Mouse (Mus musculus) forebrain, embryonic 15.5 days (tissue): ENCODE results near the gene Hist1h2bg. TPM values are rescaled to one million over a fixed set of nuclear protein-coding genes. Genes with fewer than 3 reads are reported as not detected.
"Not testable (repeated sequence)": the region's sequence is repeated elsewhere in the genome, so short reads cannot be mapped to it uniquely, and the experiment has no call there.

Source experiments
- ATAC-seq: fragments of 200-750 bp; cut with Nextera tagmentation; replicated peaks from 2 replicates; pipeline ENCODE4 v1.8.0; 2017; ENCODE audit warnings: mild to moderate bottlenecking, moderate TSS enrichment, moderate library complexity
- H3K27ac ChIP-seq: fragments of 300-500 bp; sonication (generic); replicated peaks from 2 replicates; pipeline ENCODE4 v1.5.1; 2015; ENCODE audit warnings: mild to moderate bottlenecking, inconsistent platforms
- H3K27me3 ChIP-seq: fragments of 300-500 bp; sonication (generic); 2 replicates; pipeline ENCODE4 v1.6.1; 2015; ENCODE audit warnings: inconsistent platforms
- H3K36me3 ChIP-seq: fragments of 300-500 bp; sonication (generic); 2 replicates; pipeline ENCODE4 v1.6.1; 2015; ENCODE audit warnings: mild to moderate bottlenecking, inconsistent platforms
- H3K4me1 ChIP-seq: fragments of 300-500 bp; sonication (generic); 2 replicates; pipeline ENCODE4 v1.6.1; 2015; ENCODE audit warnings: inconsistent platforms
- H3K4me2 ChIP-seq: fragments of 300-500 bp; sonication (generic); replicated peaks from 2 replicates; pipeline ENCODE4 v1.6.1; 2015; ENCODE audit warnings: mild to moderate bottlenecking, inconsistent platforms
- H3K4me3 ChIP-seq: fragments of 300-500 bp; sonication (generic); 2 replicates; pipeline ENCODE4 v1.5.1; 2015; ENCODE audit warnings: mild to moderate bottlenecking, inconsistent platforms
- H3K9ac ChIP-seq: fragments of 300-500 bp; sonication (generic); replicated peaks from 2 replicates; pipeline ENCODE4 v1.6.1; 2015; ENCODE audit warnings: mild to moderate bottlenecking, inconsistent platforms
- H3K9me3 ChIP-seq: fragments of 300-500 bp; sonication (generic); 2 replicates; pipeline ENCODE4 v1.6.1; 2016; ENCODE audit warnings: inconsistent platforms
- WGBS: fragments of 180-500 bp; shearing (Covaris S2); methylation state at CpG from one replicate; pipeline ENCODE4 v1.1.7; 2015; ENCODE audit warnings: mixed read lengths; 5-methylcytosine and 5-hydroxymethylcytosine counted together
- polyA plus RNA-seq: library from polyadenylated mRNA; unstranded; fragments of >200 nt; fragmentation: Nextera tagmentation; extraction: Ambion mirVana; gene quantifications from 2 replicates; pipeline ENCODE4 v1.2.1, GENCODE M21; 2015

Gene Hist1h2bg
- polyA plus RNA-seq, 1 experiment from 2014 or later, result 5.6 TPM

GRCm38 (mm10) chr13:23582219-23583056 lies 11.2 kb downstream of the Hist1h2bg start:
- 3% methylated on average over 6 of the region's 6 CpGs for WGBS
- peak overlapping the region; percentile 79 for H3K4me2 ChIP-seq
- no peak for ATAC-seq
- peaks cover 50% of the 10 kb centered on the region for H3K4me1 ChIP-seq
- peak overlapping the region; percentile 53 for H3K4me3 ChIP-seq
- H3K9ac ChIP-seq, result peak overlapping the region; percentile 61
- H3K9me3 ChIP-seq, result no peaks in the 10 kb centered on the region
- H3K27me3 ChIP-seq, result no peaks in the 10 kb centered on the region
- H3K27ac ChIP-seq, result peak overlapping the region; percentile 97
- no peaks in the 10 kb centered on the region for H3K36me3 ChIP-seq

DNA sequence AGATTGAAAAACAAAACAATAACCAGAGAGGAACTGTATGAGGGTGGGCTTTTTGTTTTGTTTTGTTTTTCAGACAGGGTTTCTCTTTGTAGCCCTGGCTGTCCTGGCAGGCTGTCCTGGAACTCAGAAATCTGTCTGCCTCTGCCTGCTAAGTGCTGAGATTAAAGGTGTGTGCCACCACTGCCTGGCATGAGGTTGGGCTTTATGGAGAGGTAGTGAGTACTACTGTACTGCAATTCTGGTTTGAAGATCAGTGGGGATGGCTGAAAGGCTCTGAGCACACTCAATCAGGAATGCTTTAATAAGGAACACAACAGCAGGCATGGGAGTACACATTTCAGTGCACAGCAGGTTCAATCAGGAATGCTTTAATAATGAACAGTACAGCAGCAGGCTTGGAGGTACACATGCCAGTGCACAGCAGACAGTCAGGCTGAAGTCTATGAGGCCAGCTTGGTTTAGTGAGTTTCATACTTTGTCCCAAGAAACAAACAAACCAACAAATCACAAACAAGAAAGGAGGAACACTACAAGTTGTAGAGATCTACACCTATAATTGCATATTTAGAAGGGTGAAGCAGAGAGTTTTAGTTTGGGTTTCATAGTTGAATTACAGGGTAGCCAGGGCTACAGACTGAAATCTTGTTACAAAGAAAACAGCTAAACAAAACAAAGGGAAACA lies 12.3 kb downstream of the Hist1h2bg start:
- Histone ChIP-seq H3K27ac (peak overlapping the region; percentile 97), H3K4me2 (no peak overlapping the region; the same call in 1 of the 2 replicates), H3K9ac (no peak overlapping the region), H3K4me1 (peaks cover 50% of the 10 kb centered on the region), H3K9me3 (no peaks in the 10 kb centered on the region), H3K4me3 (no peak overlapping the region), H3K27me3 (no peaks in the 10 kb centered on the region), H3K36me3 (no peaks in the 10 kb centered on the region)
- no peak for ATAC-seq

GRCm38 (mm10) chr13:23584331-23584730 lies 13.1 kb downstream of the Hist1h2bg start:
- no peak for ATAC-seq

GRCm38 (mm10) chr13:23585029-23585441 lies 13.8 kb downstream of the Hist1h2bg start:
- peak; percentile 17; the same call in 1 of the 2 replicates for ATAC-seq
- peak overlapping the region; percentile 97 for H3K27ac ChIP-seq
- no peaks in the 10 kb centered on the region for H3K36me3 ChIP-seq
- H3K4me3 ChIP-seq, result peak overlapping the region; percentile 47
- H3K27me3 ChIP-seq, result no peaks in the 10 kb centered on the region
- H3K9ac ChIP-seq, result peak overlapping the region; percentile 74
- H3K9me3 ChIP-seq, result no peaks in the 10 kb centered on the region
- H3K4me2 ChIP-seq, result peak overlapping the region; percentile 77
- peaks cover 50% of the 10 kb centered on the region for H3K4me1 ChIP-seq
- WGBS, result under 1% methylated on average over 21 of the region's 21 CpGs

More at GRCm38 (mm10) chr13:23584331-23584730, 13.1 kb downstream of the Hist1h2bg start:
- Histone ChIP-seq H3K27me3 (no peaks in the 10 kb centered on the region), H3K9me3 (no peaks in the 10 kb centered on the region), H3K9ac (peak overlapping the region; percentile 74), H3K4me3 (peak overlapping the region; percentile 47), H3K27ac (peak overlapping the region; percentile 97), H3K4me2 (peak overlapping the region; percentile 77), H3K4me1 (peaks cover 50% of the 10 kb centered on the region), H3K36me3 (no peaks in the 10 kb centered on the region)

DNA sequence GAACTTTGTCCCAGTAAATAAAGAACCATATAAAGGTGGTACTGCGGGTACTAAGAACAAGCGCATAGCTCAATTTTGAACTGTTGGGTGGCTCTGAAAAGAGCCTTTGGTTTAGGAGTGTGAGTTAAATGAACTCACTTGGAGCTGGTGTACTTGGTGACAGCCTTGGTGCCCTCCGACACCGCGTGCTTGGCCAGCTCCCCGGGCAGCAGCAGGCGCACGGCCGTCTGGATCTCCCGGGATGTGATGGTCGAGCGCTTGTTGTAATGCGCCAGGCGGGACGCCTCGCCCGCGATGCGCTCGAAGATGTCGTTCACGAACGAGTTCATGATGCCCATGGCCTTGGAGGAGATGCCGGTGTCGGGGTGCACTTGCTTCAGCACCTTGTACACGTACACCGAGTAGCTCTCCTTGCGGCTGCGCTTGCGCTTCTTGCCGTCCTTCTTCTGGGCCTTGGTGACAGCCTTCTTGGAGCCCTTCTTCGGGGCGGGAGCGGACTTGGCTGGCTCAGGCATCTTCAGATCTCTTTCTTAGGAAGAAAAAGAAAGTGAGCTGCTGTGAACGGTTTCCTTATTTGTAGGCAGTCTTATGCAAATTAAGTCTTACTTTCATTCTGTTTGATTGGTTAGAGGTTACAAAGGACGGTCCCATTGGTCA lies 14.4 kb downstream of the Hist1h2bg start:
- Histone ChIP-seq H3K27ac (peak overlapping the region; percentile 97), H3K4me2 (peak overlapping the region; percentile 77), H3K4me3 (peak overlapping the region; percentile 47), H3K4me1 (peaks cover 50% of the 10 kb centered on the region), H3K9ac (peak overlapping the region; percentile 74)
- H3K36me3 ChIP-seq, H3K27me3 ChIP-seq, H3K9me3 ChIP-seq: not testable (repeated sequence)
- WGBS, result under 1% methylated on average over 36 of the region's 36 CpGs
- peak; percentile 91 for ATAC-seq

- no peaks in the 10 kb centered on the region for H3K27me3 ChIP-seq
- no peaks in the 10 kb centered on the region for H3K9me3 ChIP-seq
- peak overlapping the region; percentile 97 for H3K27ac ChIP-seq
- no peak for ATAC-seq
- H3K9ac ChIP-seq, result peak overlapping the region; percentile 27
- peak overlapping the region; percentile 47 for H3K4me3 ChIP-seq
- H3K36me3 ChIP-seq, result no peaks in the 10 kb centered on the region
- WGBS, result under 1% methylated on average over 22 of the region's 22 CpGs
- H3K4me1 ChIP-seq, result peaks cover 45% of the 10 kb centered on the region
- peak overlapping the region; percentile 77 for H3K4me2 ChIP-seq
Observed at GRCm38 (mm10) chr13:23586099-23586939, 15.1 kb downstream of the Hist1h2bg start.

- Histone ChIP-seq H3K36me3 (no peaks in the 10 kb centered on the region), H3K9me3 (no peaks in the 10 kb centered on the region), H3K4me2 (peak overlapping the region; percentile 77), H3K9ac (peak overlapping the region; percentile 27), H3K27ac (peak overlapping the region; percentile 97), H3K27me3 (no peaks in the 10 kb centered on the region), H3K4me1 (peaks cover 43% of the 10 kb centered on the region), H3K4me3 (peak overlapping the region; percentile 47)
- WGBS, result 3% methylated on average over 1 of the region's 1 CpGs
- ATAC-seq, result no peak
Observed at GRCm38 (mm10) chr13:23586940-23587225, 15.7 kb downstream of the Hist1h2bg start.

- 96% methylated on average over 7 of the region's 7 CpGs for WGBS
- no peak overlapping the region for H3K4me2 ChIP-seq
- no peak overlapping the region for H3K9ac ChIP-seq
- ATAC-seq, result no peak
- no peaks in the 10 kb centered on the region for H3K36me3 ChIP-seq
- H3K27me3 ChIP-seq, result no peaks in the 10 kb centered on the region
- H3K4me1 ChIP-seq, result peaks cover 10% of the 10 kb centered on the region
- no peak overlapping the region for H3K27ac ChIP-seq
- H3K9me3 ChIP-seq, result no peaks in the 10 kb centered on the region
- H3K4me3 ChIP-seq, result no peak overlapping the region
Observed at GRCm38 (mm10) chr13:23591206-23591605, 20.0 kb downstream of the Hist1h2bg start.

- WGBS, result 92% methylated on average over 7 of the region's 7 CpGs
Observed at GRCm38 (mm10) chr13:23591886-23592285, 20.7 kb downstream of the Hist1h2bg start.

DNA sequence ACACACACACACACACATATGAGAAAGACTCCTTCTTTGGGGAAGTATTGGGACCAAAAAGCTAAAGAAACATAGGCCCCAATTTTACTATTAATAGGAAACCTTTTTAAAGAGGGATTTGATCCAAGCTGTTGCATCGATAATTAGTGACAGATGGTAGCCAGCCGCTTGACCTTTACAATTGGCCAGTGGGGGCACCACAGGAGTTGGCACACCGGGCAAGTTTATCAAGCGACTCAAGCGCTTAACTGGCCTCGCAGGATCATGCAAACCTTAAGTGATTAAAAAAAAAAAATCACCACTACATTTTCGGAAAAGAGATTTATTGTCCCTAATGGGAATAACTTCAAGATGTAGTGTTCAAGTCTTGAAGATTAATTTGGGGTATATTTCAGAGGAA lies 21.4 kb downstream of the Hist1h2bg start:
- 85% methylated on average over 7 of the region's 7 CpGs for WGBS
- H3K4me1 ChIP-seq, result no peaks in the 10 kb centered on the region
- no peak for ATAC-seq
- H3K27me3 ChIP-seq, result no peaks in the 10 kb centered on the region
- no peak overlapping the region for H3K4me2 ChIP-seq
- no peak overlapping the region for H3K4me3 ChIP-seq
- H3K36me3 ChIP-seq, result no peaks in the 10 kb centered on the region
- H3K9ac ChIP-seq, result no peak overlapping the region
- H3K27ac ChIP-seq, result no peak overlapping the region
- no peaks in the 10 kb centered on the region for H3K9me3 ChIP-seq

More at GRCm38 (mm10) chr13:23591886-23592285, 20.7 kb downstream of the Hist1h2bg start:
- H3K4me3 ChIP-seq, H3K9me3 ChIP-seq, H3K4me1 ChIP-seq, H3K36me3 ChIP-seq, ATAC-seq, H3K27ac ChIP-seq, H3K27me3 ChIP-seq, H3K9ac ChIP-seq, H3K4me2 ChIP-seq: not testable (repeated sequence)

DNA sequence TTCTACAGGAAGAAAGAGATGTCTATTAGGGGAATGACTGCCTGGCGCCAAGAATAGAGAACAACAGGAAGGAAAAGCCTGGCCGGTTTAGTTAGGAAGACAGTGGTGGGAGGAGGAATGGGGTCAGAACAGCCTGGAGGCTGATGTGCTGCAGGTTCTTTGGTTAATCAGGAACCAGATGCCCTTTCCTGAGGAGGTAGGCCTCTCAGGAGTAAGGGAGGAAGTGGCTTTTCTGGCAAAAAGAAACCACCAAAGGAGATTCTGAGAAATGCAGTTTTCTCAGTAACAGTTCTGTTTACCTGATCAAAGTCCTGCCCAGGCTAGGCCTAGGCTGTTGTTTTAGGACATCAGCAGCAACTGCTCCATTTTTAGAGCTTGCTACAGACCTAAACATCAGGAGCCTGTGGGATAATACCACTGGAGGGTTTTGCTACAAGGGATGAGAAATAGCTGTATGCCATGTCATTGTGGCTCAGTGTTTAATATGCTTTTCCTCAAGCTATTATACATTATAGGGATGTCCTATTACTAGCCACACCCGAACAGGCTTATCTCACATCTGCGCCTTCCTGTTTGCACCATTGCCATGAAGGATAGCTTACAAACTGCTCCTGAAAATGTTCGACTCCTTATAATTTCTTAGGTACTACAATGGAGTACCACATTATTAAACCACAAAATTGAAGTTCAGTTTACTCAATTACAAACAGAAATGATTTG lies 22.0 kb downstream of the Hist1h2bg start:
- Histone ChIP-seq H3K4me1 (no peaks in the 10 kb centered on the region), H3K9ac (no peak overlapping the region), H3K27me3 (no peaks in the 10 kb centered on the region), H3K4me3 (no peak overlapping the region), H3K9me3 (no peaks in the 10 kb centered on the region), H3K27ac (no peak overlapping the region), H3K4me2 (no peak overlapping the region), H3K36me3 (no peaks in the 10 kb centered on the region)
- ATAC-seq, result no peak
- 87% methylated on average over 5 of the region's 5 CpGs for WGBS
